Mouse (Mus musculus): ENCODE results near the gene Psen2.

Psen2 gene

DNA sequence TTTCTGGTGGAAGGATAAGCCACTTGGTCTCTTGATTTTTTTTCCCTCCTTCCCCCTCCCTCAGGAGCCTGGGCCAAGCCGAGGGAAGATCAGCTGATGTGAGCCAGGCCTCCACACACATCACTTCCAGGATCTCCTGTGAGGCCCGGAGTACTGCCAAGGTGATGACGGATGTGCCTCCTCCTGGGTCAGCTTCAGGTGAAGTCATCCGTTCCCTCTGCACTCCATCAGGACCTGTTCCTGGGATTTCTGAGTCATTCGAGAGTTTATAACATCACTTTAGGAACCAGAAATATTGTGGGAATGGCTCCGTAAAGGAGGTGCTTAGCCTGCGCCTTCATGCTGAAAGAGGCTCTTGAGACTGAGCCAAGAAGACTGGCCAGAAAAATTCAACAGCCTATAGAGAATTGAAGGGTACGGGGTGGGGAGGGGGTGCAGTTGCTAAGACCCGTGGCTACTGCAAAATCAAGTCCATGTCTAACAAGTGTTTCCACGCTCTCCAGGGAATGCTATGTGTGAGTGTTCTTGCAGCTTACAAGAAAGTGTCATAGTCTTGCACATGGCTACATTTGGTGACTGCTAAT lies 11.6 kb upstream of the Psen2 start:
- DNase-seq (ENCODE audit: low spot score), result no peak

DNA sequence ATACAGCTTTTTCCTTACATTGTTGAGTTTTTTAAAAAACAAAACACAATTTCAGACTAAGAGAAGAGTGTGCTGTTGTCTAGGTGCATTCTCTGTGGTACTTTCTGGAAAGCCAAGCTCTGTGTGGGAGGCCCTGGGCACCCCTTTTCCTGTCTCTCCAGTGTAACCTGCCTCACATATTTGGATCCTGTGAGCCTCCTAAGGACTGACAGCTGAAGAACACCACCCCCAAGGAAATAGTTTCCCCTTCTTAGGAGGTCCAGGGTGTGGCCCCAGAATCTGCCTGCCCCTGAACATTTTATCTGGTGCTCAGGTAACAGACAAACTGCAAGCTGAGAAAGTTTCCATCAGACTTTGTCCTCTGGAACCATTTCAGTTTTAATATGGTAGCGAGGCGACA lies 5.8 kb upstream of the Psen2 start:
- DNase-seq (ENCODE audit: low spot score), result no peak

DNA sequence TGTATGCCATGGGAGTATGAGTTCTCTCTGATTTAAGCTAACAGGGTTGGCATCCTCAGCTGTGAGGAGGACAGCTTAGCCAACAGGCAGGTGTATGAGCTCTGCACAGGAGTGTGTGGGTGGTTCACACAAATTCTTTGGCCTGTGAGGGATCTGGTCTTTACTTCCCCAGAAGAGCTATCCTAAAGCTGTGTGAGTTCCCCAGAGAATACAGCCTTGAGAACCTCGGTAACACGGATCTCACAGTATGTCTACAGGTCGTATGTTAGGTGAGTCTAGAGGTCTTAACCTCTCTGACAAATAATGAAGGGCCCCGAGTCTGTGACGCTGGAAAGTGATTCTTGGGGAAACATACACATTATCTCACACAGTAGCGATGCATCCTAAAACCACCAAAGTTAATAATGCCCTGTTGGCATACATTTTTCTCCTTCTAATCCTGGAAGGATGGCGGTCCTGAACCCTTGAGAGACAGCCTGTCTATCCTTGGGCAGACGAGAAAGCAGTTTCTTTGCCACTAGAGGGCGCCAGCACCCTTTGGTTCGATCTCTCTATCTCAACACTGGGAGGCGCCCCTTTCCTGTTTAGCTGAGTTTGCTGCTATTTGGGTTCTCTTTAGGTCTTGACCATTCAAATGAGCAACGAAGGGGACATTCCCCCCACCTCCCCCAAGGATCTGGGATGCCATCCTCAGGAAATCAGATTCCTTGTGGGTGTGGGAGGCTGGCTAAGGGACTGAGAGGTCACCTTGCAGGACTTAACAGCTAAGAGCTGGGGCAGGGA lies 5.2 kb upstream of the Psen2 start:
- DNase-seq (ENCODE audit: low spot score), result peak; percentile 85

DNA sequence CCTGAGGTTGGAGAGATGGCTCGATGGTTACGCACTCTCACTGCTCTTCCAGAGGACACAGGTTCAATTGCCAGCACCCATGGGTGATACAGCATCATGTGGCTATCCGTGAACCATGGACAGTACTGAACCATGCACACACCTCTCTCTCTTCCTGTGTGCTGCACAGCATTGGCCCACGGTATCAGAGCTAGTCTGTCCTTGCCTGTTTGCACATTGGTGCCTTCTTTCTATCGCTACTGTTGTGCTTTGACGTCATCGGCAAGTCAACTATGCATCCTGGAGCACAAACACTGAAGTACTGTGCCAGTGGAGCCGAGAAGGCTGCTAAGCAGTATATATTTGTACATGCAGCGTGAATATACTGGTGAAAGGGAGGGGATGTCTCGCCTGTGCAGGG lies 3.9 kb upstream of the Psen2 start:
- DNase-seq (ENCODE audit: low spot score), result no peak

DNA sequence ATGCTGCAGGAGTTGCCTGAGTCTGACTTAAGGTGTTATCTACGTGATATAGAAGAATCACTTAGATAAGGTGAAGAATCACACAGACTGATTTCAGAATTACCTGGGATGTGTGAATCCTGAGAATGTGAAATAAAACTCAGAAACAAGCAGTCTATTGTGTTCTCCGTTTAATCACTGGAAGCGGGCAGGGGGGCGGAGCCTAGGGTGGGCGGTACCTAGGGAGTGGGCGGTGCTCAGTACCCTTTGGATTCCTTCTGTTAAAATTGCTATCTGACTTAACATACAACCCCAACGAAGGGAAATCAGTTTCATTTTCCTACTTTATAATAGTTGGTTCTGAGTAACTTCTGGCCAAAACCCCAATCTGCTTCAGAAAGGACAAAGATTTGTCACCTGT lies 2.2 kb upstream of the Psen2 start:
- DNase-seq (ENCODE audit: low spot score), result peak; percentile 62

DNA sequence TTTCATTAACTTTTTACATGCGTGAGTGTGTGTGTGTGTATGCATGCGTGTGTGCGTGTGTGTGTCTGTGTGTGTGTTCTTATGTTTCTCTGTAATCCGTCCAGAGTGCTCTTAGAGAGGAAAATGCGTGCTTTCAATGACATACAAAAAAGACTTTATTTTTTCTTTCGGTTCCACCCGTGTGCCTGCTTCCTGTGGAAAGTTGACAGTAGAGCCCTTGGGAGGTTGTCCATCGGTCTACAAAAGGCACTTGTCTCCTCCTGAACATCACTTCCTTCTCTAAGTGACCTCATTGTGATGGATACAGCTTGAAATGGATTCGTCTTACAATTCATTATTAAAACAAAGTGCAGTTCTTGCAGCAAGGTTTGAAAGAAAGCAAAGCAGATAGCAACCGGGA lies 1.6 kb upstream of the Psen2 start:
- DNase-seq (ENCODE audit: low spot score), result no peak

DNA sequence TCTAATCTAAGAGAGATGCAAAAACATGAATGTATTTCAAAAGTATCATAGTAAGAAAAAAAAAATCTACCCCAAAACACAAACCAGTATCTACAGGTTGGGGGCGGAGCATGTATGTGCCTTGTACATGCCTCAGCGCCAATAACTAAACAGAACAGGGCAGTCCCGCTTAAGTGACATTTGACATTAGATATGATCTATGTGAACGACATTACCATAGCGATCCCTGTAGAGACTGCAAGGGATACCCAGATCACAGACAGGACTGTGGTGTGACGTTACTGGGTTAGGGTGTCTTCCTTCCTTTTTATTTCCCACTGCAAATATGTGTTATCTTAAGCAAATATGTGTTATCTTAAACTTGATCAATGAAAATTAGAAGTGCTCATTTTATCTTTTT lies 1.2 kb upstream of the Psen2 start:
- no peak for DNase-seq (ENCODE audit: low spot score)

DNA sequence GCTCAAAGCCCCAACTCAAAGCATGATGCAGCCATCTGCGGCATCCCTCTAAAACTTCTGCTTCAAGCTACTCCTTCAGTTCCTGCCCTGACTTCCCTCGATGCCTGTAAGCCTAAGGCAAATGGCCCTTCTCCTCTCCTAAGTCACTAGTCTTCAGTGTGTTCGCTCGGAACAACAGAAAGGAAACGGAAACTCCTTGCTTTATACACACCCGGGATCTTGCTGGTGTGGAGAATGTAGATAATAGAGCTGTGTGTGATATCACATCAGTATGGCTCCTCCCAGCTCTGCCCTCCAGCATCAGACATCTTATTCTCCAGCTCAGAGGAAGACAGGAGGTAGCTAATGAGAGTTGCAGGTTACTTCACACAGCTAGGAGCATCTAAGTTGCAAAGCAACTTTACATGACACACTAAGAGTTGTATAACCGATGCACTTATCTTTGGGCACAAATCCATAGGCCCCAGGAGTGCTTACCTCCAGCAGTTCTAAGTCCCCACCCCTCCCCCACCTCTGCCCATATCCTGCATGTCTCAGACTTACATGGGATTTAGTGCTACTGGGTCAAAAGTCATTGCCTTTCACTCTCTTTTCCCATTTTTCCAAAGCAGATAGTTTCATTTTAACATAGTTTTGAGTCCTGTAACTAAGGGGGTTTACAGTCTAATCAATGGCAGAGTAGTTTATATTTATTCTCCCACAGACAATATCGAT lies 1.2 kb downstream of the Psen2 start:
- DNase-seq (ENCODE audit: low spot score), result peak; percentile 78

DNA sequence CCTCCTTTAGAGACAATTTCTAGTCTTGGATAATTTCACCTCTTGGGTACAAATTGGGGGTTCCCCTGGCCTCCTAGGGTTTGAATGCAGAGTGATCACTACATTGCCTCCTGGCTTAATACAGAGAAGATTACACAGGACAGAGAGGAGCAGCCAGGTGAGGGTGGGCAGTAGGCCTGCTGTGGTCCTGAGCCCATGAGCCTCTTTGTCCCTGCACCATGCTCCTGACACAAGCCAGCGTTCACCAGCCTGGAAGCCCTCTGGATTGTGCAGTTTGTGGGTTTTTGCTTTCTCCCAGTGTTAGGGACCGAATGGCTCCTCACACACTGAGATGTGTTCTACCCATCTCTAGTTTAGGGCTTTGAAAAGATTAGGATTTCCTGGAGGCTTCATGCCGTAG lies 1.8 kb downstream of the Psen2 start:
- DNase-seq (ENCODE audit: low spot score), result no peak

DNA sequence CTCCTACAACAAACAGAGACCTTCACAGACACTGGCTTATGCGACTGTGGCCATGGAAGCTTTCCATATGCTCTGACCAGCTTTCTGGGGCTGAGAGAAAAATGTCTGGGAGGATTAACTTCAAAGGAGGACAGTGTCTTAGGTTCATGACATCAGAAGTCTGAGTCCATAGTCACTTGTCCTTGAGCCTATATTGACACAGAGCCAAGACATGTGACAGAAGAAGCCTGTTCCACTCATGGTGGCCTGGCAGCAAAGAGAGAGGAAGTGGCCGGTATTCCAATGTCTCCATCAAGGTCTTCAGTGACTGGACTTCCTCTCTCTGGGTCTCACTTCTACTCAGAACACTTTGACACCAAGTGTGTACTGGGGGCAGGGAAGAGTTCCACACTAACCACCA lies 2.4 kb downstream of the Psen2 start:
- DNase-seq (ENCODE audit: low spot score), result no peak

DNA sequence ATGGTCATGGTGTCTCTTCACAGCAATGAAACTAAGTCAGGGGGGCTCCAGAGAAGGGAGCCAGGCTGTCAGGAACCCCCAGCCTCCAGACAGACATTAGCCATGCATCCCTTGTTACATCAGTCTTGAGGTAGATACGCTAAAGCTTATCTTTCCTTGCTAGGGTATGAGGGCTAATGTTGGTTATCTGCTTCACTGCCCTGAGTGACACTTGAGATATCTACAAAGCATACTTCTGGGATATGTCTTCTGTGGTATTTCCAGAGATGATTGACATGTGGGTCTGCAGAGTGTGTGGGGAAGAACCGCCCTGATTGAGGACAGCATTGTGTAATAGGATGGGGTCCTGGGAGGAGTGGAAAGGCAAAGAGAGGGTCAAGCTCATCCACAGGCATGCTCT lies 3.5 kb downstream of the Psen2 start:
- DNase-seq (ENCODE audit: low spot score), result no peak

DNA sequence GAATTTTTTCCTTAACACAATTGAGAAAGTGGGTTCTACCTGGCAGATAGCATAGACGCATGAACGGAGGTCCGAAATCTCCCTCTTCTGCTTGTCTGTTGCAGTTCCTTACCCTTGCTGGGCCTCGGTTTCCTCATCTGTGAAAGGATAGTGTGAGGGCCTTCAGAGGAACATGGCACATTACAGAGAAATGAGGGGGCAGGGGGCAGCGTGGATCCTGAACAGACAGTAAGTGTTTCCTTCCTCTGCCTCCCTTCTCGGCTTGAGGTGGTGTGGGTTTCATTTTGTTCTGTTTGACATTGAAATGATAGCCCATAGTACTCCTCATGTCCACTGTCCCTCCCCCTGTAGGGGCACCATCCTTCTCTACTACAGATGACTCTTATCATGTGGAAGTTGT lies 5.8 kb downstream of the Psen2 start:
- DNase-seq (ENCODE audit: low spot score), result no peak

DNA sequence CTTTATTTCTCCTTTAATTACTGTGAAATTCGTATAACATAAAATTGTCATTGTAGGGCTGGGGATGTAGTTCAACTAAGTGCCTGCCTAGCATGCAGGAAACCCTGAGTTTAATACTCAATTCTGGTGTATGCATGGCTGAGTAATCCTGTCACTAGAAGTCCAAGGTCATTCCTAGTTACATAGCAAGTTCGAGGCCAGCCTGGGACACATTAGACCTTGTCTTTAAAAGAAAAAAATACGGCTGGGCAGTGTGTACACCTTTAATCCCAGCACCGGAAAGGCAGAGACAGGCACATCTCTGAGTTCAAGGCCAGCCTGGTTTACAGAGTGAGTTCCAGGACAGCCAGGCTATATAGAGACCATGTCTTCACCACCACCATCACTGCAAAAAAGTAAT lies 6.4 kb downstream of the Psen2 start:
- DNase-seq (ENCODE audit: low spot score), result no peak

DNA sequence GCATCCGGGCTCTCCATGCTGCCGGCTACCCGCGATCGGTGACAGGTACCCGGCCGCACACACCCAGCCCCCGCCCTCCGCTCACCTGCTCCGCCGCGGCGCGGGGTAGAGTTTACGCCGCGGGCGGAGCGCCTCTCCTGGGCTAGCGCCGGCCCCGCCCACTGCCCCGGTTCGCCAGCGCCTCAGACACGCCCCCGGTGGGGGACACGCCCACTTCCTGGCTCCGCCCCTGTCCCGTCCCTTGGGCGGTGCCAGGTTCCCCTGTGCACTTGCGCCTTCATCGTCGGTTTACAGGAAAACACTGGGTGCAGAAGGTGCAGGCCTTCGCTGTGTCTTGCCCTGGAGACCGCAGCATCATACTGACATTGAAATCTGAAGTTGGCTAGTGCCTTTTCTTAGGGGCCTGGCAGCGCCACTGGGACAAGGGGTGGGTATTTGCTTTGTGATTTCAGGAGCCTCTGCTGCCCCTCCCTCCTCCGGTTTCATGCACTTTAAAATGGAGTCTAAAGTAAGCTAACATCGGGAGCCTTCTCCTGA lies 7.0 kb downstream of the Psen2 start:
- peak; percentile 96 for DNase-seq (ENCODE audit: low spot score)

DNA sequence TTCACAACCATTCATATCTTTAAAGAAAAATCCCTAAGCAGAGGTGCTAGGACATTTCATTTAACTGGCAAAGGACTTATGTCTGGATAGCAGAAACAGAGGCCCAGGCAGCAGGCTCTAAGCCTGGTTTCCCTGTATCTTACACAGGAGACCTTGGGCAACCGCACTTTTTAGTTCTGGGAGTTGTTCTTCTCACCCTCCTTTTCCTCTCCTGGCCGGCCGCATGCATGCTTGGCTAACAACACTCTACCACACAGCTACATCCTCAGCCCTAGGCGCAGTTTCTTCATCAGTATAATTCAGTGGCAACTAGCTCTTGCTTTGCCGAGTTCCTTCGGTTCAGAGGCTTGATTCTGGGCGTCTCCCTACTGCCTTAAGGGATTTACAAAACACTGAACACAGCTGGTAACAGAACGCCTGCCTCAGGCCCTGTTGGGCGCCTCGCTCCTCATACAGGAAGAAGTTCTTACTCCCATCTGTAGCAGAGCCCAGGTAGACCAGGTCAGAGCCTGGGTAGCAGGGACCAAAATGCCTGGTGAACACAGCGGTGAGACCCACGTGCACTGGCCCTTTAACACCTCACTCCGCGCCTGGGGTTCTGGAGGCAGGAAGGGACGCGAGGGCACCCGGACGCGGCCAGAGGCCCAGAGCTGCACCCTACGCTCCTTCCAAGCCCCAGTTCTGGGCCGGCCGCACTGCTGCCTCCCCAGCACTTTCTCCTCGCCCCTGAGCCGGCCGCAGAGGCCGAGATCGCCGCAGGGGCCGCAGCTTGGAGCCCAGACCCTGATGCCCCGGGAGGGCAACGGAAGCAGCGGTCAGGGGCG lies 7.7 kb downstream of the Psen2 start:
- peak; percentile 43 for DNase-seq (ENCODE audit: low spot score)

DNA sequence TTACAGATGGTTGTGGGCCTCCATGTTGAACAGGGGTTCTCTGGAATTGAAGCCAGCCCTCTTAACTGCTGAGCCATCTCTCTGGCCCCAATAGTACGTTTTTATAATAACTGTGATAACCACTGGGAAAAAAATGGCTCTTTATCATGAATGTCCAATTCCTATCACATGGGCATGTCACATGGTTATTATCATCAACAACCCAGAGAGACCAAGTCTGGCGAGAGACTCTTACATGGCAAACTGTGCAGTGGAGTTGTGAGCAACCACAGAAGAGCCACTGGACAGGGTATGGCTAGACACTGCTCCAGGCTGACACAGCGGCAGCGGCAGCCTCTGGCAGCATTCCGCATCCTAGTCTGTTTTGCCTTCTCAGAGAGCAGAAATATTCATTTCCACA lies 8.9 kb downstream of the Psen2 start:
- peak; percentile 58 for DNase-seq (ENCODE audit: low spot score)

DNA sequence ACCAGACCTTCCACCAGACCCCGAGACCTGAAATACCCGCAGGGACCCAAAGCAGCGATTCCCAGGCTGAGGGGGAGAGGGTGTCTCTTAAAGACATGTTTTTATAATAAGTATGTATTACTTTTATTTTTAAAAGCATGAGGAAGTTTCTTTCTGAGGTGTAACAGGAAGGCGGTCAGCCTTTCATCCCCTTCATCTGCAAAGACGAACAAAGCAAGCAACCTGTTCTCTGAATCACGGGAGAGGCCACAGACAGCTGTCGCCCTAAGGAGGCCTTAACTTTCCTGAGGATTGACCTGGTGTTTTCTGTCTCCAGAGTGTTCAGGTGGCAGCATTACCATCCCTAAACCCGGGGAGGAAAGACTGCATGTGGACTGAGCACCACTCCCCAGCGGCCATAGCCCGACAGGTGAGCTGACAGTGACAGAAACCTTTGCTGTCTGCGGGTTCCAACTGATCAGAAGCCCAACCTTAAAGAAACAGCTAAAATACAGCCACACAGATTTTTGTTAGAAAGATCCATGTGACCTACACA lies 10.5 kb downstream of the Psen2 start:
- no peak for DNase-seq (ENCODE audit: low spot score)

DNA sequence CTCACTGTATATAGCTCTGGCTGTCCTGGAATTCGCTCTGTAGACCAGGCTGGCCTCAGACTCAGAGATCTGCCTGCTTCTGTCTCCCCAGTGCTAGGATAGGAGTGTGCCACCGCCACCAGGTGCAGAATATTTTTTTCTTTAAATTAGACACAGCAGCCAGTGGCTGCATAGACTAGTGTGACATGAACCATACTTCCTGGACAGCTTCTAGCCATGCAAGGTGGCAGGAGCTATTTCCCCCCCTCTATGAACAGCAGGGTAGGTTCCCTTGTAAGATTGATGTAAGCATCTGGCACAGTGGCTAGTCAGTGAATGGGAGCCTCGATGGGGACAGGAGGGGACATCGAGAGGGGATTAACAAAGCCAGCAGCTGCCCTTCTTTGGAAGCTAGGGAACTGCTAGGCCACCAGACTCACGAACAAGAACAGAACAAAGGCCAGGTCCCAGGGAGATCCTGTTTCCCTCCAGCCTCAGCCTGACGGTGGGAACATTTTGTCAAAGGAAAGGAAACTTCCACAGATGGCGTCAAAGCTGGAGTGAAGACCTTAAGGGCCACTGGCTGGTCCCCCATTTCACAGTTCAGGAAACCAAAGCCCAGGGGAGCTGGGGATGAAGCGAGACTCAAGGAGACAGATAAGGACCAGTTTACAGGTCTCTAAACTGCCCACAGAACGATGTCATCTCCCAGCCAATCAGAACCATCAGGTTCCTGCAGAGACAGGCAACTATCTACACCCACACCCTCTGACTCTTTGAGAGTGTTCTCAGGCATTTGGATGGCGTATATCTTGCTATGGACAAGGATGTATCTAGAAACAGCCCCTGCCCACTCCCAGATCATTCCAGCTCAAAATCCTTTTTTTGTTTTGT lies 11.8 kb downstream of the Psen2 start:
- peak; percentile 59 for DNase-seq (ENCODE audit: low spot score)

DNA sequence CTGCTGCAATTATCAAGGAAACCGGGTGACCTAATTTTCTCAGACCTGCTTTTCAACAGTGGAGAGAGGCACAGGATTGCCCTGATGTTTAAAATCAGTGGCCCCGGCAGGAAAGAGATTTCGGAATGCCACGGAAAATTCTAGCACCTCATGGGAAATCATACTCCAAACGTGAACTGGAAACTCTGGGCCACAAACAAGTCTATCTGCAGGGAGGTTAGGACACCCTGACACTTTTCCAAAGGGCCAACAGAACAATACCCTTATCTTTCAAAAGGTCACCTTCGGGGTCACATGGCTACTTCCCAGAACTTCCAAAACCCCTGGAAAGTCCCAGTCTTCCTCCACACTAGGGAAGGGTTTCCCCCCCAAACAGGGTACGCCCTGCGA lies 12.8 kb downstream of the Psen2 start:
- no peak for DNase-seq (ENCODE audit: low spot score)

DNA sequence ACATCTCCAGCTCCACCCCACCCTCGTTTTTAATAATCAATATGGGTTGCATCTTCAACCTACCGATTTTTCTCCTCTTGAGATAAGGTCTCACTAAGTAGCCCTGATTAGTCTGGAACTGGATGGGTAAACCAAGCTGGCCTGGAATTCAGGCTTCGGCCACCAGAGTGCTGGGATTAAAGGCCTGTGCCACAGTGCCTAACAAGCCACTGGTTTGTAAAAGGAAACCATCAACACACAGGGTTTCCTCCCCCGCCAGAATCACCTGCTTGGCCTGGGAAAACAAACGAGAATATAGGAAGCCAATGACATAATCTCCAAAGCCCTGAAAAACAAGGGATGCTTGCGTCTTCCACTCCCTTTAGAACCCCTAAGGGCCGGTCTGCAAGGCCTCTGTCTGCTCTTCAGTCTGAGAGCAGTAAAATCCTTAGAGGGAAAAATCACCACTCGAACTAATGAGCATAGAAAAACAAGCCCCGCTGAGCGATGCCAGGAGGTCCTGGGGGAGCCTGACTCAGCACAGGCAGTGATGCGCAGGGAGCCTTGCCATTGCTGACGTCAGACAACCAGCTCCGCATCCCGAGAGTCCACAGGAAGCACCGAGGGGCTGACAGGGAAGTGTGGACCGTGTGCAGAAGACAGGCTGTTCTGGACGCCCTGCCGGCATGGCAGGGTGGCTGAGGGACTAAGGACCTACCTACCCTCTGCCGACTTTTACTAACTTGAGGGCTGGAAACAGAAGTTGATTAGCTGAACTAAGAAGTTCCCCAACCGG lies 13.4 kb downstream of the Psen2 start:
- no peak for DNase-seq (ENCODE audit: low spot score)

Data from c-Kit-positive CD71-positive TER-119-positive erythroid progenitor cells, embryonic 14.5 days (primary cell).